Mouse (Mus musculus): Measurements from ENCODE around the gene Lrrc20.

- no peak for TF ChIP-seq CTCF (IDR thresholded peaks at IDR 0.05; ENCODE audit: low read depth, low read length)
- no peak for TF ChIP-seq POLR2A (IDR thresholded peaks at IDR 0.05; ENCODE audit: borderline replicate concordance, low read depth, low read length)
Observed at GRCm38 (mm10) chr10:61510809-61511208, 35.2 kb downstream of the Lrrc20 start.
